Mouse (Mus musculus) thymus, adult 2 months (tissue): Measurements from ENCODE around the gene Dgkg. TPM values are rescaled to one million over a fixed set of nuclear protein-coding genes. Genes with fewer than 3 reads are reported as not detected.

ENCODE experiments used
- DNase-seq: peaks from one replicate; pipeline ENCODE4 v3.0.0; 2021
- H3K27ac ChIP-seq: fragments of 200-500 bp; 2 replicates; pipeline ENCODE4 v1.5.1; 2012; ENCODE audit warnings: low read length, control low read depth; ENCODE audit not compliant: control insufficient read depth, insufficient read depth
- H3K27me3 ChIP-seq: fragments of 200-500 bp; 2 replicates; pipeline ENCODE4 v1.6.1; 2012; ENCODE audit warnings: mild to moderate bottlenecking, low read length, moderate library complexity, mixed read lengths; ENCODE audit not compliant: control insufficient read depth, insufficient read depth
- H3K36me3 ChIP-seq: fragments of 200-500 bp; 2 replicates; pipeline ENCODE4 v1.6.1; 2012; ENCODE audit warnings: mild to moderate bottlenecking, low read length, moderate library complexity; ENCODE audit not compliant: control insufficient read depth, insufficient read depth
- H3K4me1 ChIP-seq: fragments of 200-500 bp; replicated peaks from 2 replicates; pipeline ENCODE4 v1.6.1; 2012; ENCODE audit warnings: low read length; ENCODE audit not compliant: control insufficient read depth, insufficient read depth
- H3K4me3 ChIP-seq: fragments of 200-500 bp; 2 replicates; pipeline ENCODE4 v1.5.1; 2012; ENCODE audit warnings: mild to moderate bottlenecking, low read length, control low read depth, moderate library complexity; ENCODE audit not compliant: control insufficient read depth, insufficient read depth
- CTCF ChIP-seq: fragments of 200-500 bp; IDR thresholded peaks from 2 replicates; pipeline ENCODE4 v1.5.1; 2012; ENCODE audit warnings: mild to moderate bottlenecking, control low read depth, low read length, moderate library complexity, borderline replicate concordance; ENCODE audit not compliant: control insufficient read depth, poor library complexity, insufficient read depth; ENCODE audit errors: extremely low read depth
- POLR2A ChIP-seq: fragments of 200-500 bp; IDR thresholded peaks from 2 replicates; pipeline ENCODE4 v1.6.1; 2012; ENCODE audit warnings: mild to moderate bottlenecking, low read length, control low read depth, moderate library complexity; ENCODE audit not compliant: control insufficient read depth, poor library complexity, insufficient read depth; ENCODE audit errors: extremely low read depth
- whole genome bisulfite sequencing: fragments of 180-500 bp; shearing (Covaris S2); methylation state at CpG from one replicate; pipeline ENCODE4 v1.1.7; 2018; 5-methylcytosine and 5-hydroxymethylcytosine counted together
- polyA plus RNA-seq: library from polyadenylated mRNA; depleted of rRNA; stranded (reverse); fragments of >200 nt; gene quantifications from 2 replicates; pipeline ENCODE4 v1.2.3, GENCODE M21; 2012

Gene Dgkg
- polyA plus RNA-seq, 1 experiment, result 8.1 TPM

GRCm38 (mm10) chr16:22653817-22654476 is 3.1 kb downstream of the Dgkg start:
- 41% methylated on average over 11 of the region's 11 CpGs for whole genome bisulfite sequencing
- TF ChIP-seq CTCF, result no peak
- no peak for TF ChIP-seq POLR2A
- Histone ChIP-seq H3K27ac (no peak overlapping the region), H3K4me3 (no peak overlapping the region), H3K36me3 (no peaks in the 10 kb centered on the region), H3K4me1 (peaks cover 18% of the 10 kb centered on the region), H3K27me3 (no peaks in the 10 kb centered on the region)
- DNase-seq, result no peak

GRCm38 (mm10) chr16:22651244-22651643 is 5.8 kb downstream of the Dgkg start:
- no peak for TF ChIP-seq CTCF
- no peak for TF ChIP-seq POLR2A
- Histone ChIP-seq H3K27me3 (no peaks in the 10 kb centered on the region), H3K4me1 (peaks cover 16% of the 10 kb centered on the region), H3K36me3 (no peaks in the 10 kb centered on the region), H3K27ac (no peak overlapping the region), H3K4me3 (no peak overlapping the region)
- 48% methylated on average over 3 of the region's 3 CpGs for WGBS
- DNase-seq, result no peak

DNA sequence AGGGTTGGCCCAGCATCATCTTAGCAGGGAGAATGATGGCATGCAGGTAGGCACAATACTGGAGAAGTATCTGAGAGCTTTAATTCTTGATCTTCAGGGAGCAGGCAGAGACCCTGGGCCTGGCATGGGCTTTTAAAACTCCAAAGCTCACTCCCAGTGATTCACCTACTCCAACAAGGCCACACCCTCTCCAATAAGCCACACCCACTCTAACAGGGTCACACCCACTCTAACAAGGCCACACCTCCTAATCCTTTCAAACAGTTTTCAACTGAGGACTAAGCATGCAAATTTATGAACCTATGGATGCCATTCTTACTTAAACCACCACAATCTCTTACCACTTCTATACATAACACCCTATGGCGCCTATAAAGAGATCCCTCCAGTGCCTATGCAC is 11.8 kb downstream of the Dgkg start:
- Histone ChIP-seq H3K27me3 (no peaks in the 10 kb centered on the region), H3K36me3 (no peaks in the 10 kb centered on the region), H3K4me3 (no peak overlapping the region), H3K27ac (no peak overlapping the region), H3K4me1 (no peaks in the 10 kb centered on the region)
- WGBS, result 95% methylated on average over 1 of the region's 1 CpGs
- TF ChIP-seq POLR2A (no peak), CTCF (no peak)
- no peak for DNase-seq

GRCm38 (mm10) chr16:22643460-22643859 is 13.6 kb downstream of the Dgkg start:
- DNase-seq, result no peak
- TF ChIP-seq POLR2A (no peak), CTCF (no peak)
- 86% methylated on average over 8 of the region's 8 CpGs for WGBS

GRCm38 (mm10) chr16:22642953-22643352 is 14.1 kb downstream of the Dgkg start:
- DNase-seq, result no peak
- WGBS, result 98% methylated on average over 6 of the region's 6 CpGs
- H3K36me3 ChIP-seq, result no peaks in the 10 kb centered on the region
- no peak for TF ChIP-seq CTCF
- TF ChIP-seq POLR2A, result no peak
- H3K27me3 ChIP-seq, result no peaks in the 10 kb centered on the region
- H3K4me1 ChIP-seq, result no peaks in the 10 kb centered on the region
- H3K4me3 ChIP-seq, result no peak overlapping the region
- H3K27ac ChIP-seq, result no peak overlapping the region

More at GRCm38 (mm10) chr16:22643460-22643859, 13.6 kb downstream of the Dgkg start:
- Histone ChIP-seq H3K27ac (no peak overlapping the region), H3K4me3 (no peak overlapping the region), H3K27me3 (no peaks in the 10 kb centered on the region), H3K4me1 (no peaks in the 10 kb centered on the region), H3K36me3 (no peaks in the 10 kb centered on the region)

GRCm38 (mm10) chr16:22642054-22642453 is 15.0 kb downstream of the Dgkg start:
- Histone ChIP-seq H3K4me3 (no peak overlapping the region), H3K27ac (no peak overlapping the region), H3K27me3 (no peaks in the 10 kb centered on the region), H3K36me3 (no peaks in the 10 kb centered on the region), H3K4me1 (no peaks in the 10 kb centered on the region)
- WGBS, result 99% methylated on average over 4 of the region's 4 CpGs
- no peak for TF ChIP-seq CTCF
- no peak for DNase-seq

GRCm38 (mm10) chr16:22641588-22641987 is 15.4 kb downstream of the Dgkg start:
- no peak for DNase-seq
- no peak for TF ChIP-seq POLR2A
- no peak for TF ChIP-seq CTCF
- WGBS, result 84% methylated on average over 9 of the region's 9 CpGs
- Histone ChIP-seq H3K36me3 (no peaks in the 10 kb centered on the region), H3K4me1 (no peaks in the 10 kb centered on the region), H3K27ac (no peak overlapping the region), H3K4me3 (no peak overlapping the region), H3K27me3 (no peaks in the 10 kb centered on the region)
